Mouse (Mus musculus): Measurements from ENCODE around the gene Tprn. TPM values are rescaled to one million over a fixed set of nuclear protein-coding genes. Genes with fewer than 3 reads are reported as not detected.
A peak's percentile ranks its signal among the peaks of the same experiment; 100 is the strongest.

The Tprn gene
- total and polyA plus RNA-seq, 3 experiments: 7.0 to 19.3 (median 13.1) TPM

- Histone ChIP-seq H3K4me2 (ENCODE audit: insufficient read depth, low read depth, poor library complexity, severe bottlenecking) (peak overlapping the region; percentile 57), H3K4me3 (replicated peaks in 1 of 3; ENCODE audit: low read depth in 2 of 3, low read length in 2 of 3, poor library complexity in 1 of 3) (peak overlapping the region; percentile 55 to 80 (median 80)), H3K27ac (ENCODE audit: insufficient read depth, low read depth) (peak overlapping the region; percentile 2; the same call in 1 of the 2 replicates), H3K4me1 (ENCODE audit: control insufficient read depth in 1 of 2, insufficient read depth in 2 of 2) (peaks cover 17 to 45% of the 10 kb centered on the region in 2 experiments), H3K27me3 (replicated peaks) (no peaks in the 10 kb centered on the region), H3K36me3 (replicated peaks in 1 of 2; ENCODE audit: control insufficient read depth in 1 of 2, insufficient read depth in 1 of 2, low read length in 1 of 2) (peaks cover 0 to 2% of the 10 kb centered on the region in 2 experiments), H3K9ac (ENCODE audit: insufficient read depth, low read depth) (peak overlapping the region; percentile 53), H3K9me3 (replicated peaks; ENCODE audit: low read length) (no peaks in the 10 kb centered on the region), H3K79me2 (replicated peaks; ENCODE audit: control insufficient read depth, extremely low read depth, insufficient read depth, poor library complexity, severe bottlenecking) (peaks cover 5% of the 10 kb centered on the region; the same call in 1 of the 2 replicates)
- in situ Hi-C loops (cut with MboI; ENCODE audit: low pct_ligation_motif_present, low pct_unique_long_range_greater_than_20kb, low sequenced_read_pairs) (no loop called here), dilution Hi-C loops (cut with MboI; ENCODE audit: extremely low pct_ligation_motif_present, extremely low pct_unique_long_range_greater_than_20kb, low sequenced_read_pairs) (no loop called here)
- DNase-seq (ENCODE audit: extremely low read depth): no peak
- no peak for TF ChIP-seq ZC3H11A (IDR thresholded peaks at IDR 0.05; ENCODE audit: low read depth, low read length)
- TF ChIP-seq USF2 (conservative IDR thresholded peaks at IDR 0.05; ENCODE audit: low read depth, low read length): no peak
- no peak for TF ChIP-seq IRF4 (IDR thresholded peaks at IDR 0.05; ENCODE audit: low read depth, low read length)
- TF ChIP-seq JUN (IDR thresholded peaks at IDR 0.05; ENCODE audit: insufficient read depth, low read depth, low read length): no peak
- no peak for TF ChIP-seq EP300 (IDR thresholded peaks at IDR 0.05; ENCODE audit: low read length)
- TF ChIP-seq MEF2A (IDR thresholded peaks at IDR 0.05; ENCODE audit: borderline replicate concordance, low read depth, low read length): no peak
- no peak for TF ChIP-seq NRF1 (IDR thresholded peaks at IDR 0.05; ENCODE audit: low read depth, low read length)
Observed at GRCm38 (mm10) chr2:25261870-25262269, 548 bp upstream of the Tprn start.

DNA sequence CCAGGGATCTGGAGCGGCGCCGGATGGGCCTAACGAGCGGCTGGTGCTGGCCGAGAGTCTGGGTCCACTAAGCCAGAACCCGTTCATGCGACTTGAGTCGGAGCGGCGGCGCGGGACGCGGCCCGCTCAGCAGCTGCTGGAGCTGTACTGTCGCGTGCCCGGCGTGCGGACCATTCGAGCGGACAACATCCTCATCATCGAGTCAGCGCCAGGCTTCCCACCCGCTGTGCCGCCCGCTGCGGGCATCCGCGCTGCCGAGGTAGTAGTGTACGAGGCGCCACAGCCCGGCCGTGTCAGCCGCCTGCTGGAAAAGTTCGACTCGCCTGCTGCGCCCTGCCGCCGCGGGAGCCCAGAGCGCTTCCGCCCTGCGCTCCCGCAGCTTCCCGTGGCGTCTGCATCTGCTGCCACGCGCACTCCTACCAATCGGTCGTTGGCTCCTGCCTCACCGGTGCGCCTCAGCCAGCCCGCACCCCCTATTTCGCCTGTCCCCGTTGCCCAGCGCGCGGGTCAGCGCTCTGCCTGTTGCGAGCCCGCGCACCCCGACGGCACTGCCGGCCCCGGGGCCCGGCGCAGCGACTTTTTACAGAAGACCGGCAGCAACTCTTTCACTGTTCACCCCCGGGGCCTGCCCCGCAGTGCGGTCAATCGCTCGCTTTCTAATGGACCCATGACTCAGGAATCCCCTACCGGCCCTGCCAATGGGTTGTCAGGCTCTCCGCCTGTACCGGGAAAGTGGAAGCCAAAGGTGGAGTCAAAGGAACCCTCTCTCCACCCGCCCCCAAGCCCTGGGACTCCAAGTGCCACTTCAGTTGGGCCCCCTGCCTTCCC lies 591 bp downstream of the Tprn start:
- dilution Hi-C loops (cut with MboI; ENCODE audit: extremely low pct_ligation_motif_present, extremely low pct_unique_long_range_greater_than_20kb, low sequenced_read_pairs): no loop called here
- Histone ChIP-seq H3K27ac (ENCODE audit: insufficient read depth, low read depth) (0 out of 2 replicates have a peak overlapping the region, but pooled peaks have one; percentile 8), H3K4me3 (replicated peaks in 1 of 3; ENCODE audit: low read depth in 2 of 3, low read length in 2 of 3, poor library complexity in 1 of 3) (peak overlapping the region; percentile 80 to 86 (median 83)), H3K9me3 (replicated peaks; ENCODE audit: low read length) (no peaks in the 10 kb centered on the region), H3K4me1 (ENCODE audit: control insufficient read depth in 1 of 2, insufficient read depth in 2 of 2) (peaks cover 23 to 52% of the 10 kb centered on the region in 2 experiments), H3K9ac (ENCODE audit: insufficient read depth, low read depth) (peak overlapping the region; percentile 72), H3K36me3 (replicated peaks in 1 of 2; ENCODE audit: control insufficient read depth in 1 of 2, insufficient read depth in 1 of 2, low read length in 1 of 2) (peaks cover 0 to 9% of the 10 kb centered on the region in 2 experiments), H3K79me2 (replicated peaks; ENCODE audit: control insufficient read depth, extremely low read depth, insufficient read depth, poor library complexity, severe bottlenecking) (peaks cover 5% of the 10 kb centered on the region; the same call in 1 of the 2 replicates), H3K27me3 (replicated peaks) (no peaks in the 10 kb centered on the region), H3K4me2 (ENCODE audit: insufficient read depth, low read depth, poor library complexity, severe bottlenecking) (peak overlapping the region; percentile 48)
- no peak for TF ChIP-seq ZKSCAN1 (IDR thresholded peaks at IDR 0.05; ENCODE audit: borderline replicate concordance, low read depth, low read length)
- TF ChIP-seq MYC (IDR thresholded peaks at IDR 0.05; ENCODE audit: low read depth, low read length): no peak
- peak; percentile 37 for TF ChIP-seq ELF1 (IDR thresholded peaks at IDR 0.05; ENCODE audit: low read depth, low read length)
- no peak for TF ChIP-seq USF1 (IDR thresholded peaks at IDR 0.05; ENCODE audit: low read depth, low read length)
- no peak for TF ChIP-seq E2F4 (IDR thresholded peaks at IDR 0.05; ENCODE audit: insufficient replicate concordance, low read depth, low read length)
- peak; percentile 53 for TF ChIP-seq BHLHE40 (IDR thresholded peaks at IDR 0.05; ENCODE audit: low read depth, low read length)
- TF ChIP-seq NELFE (IDR thresholded peaks at IDR 0.05; ENCODE audit: low read depth, low read length): peak; percentile 4; the same call in 1 of the 2 replicates
- peak; percentile 77; the same call in 1 of the 2 replicates for TF ChIP-seq UBTF (IDR thresholded peaks at IDR 0.05; ENCODE audit: low read depth, low read length)
- TF ChIP-seq MXI1 (IDR thresholded peaks at IDR 0.05; ENCODE audit: low read depth, low read length): 0 out of 2 replicates have a peak, but pooled peaks have one; percentile 16
- no peak for DNase-seq (ENCODE audit: extremely low read depth)
- in situ Hi-C loops (cut with MboI; ENCODE audit: low pct_ligation_motif_present, low pct_unique_long_range_greater_than_20kb, low sequenced_read_pairs): no loop called here
